Mouse (Mus musculus): Measurements from ENCODE around the gene Adcy7. TPM values are rescaled to one million over a fixed set of nuclear protein-coding genes. Genes with fewer than 3 reads are reported as not detected.

Adcy7 gene
- total RNA-seq, 4 experiments from 2014 or later, result 2.7 to 7.4 (median 4.5) TPM

GRCm38 (mm10) chr8:88330816-88331215 is 58.6 kb downstream of the Adcy7 start:
- DNase-seq (ENCODE audit: low spot score in 2 of 2), result no peak

GRCm38 (mm10) chr8:88334384-88334783 is 62.2 kb downstream of the Adcy7 start:
- DNase-seq (ENCODE audit: low spot score in 2 of 2), result no peak

GRCm38 (mm10) chr8:88334975-88335374 is 62.8 kb downstream of the Adcy7 start:
- no peak for DNase-seq (ENCODE audit: low spot score in 2 of 2)

- no peak for DNase-seq (ENCODE audit: low spot score in 2 of 2)
Measured at GRCm38 (mm10) chr8:88339221-88339620, 67.0 kb downstream of the Adcy7 start.

GRCm38 (mm10) chr8:88339887-88340695 is 67.9 kb downstream of the Adcy7 start:
- DNase-seq (ENCODE audit: low spot score in 2 of 2), result no peak

- DNase-seq (ENCODE audit: low spot score in 2 of 2), result no peak
Measured at GRCm38 (mm10) chr8:88342026-88342425, 69.8 kb downstream of the Adcy7 start.

GRCm38 (mm10) chr8:88349046-88349445 is 76.8 kb downstream of the Adcy7 start:
- DNase-seq (ENCODE audit: low spot score in 2 of 2), result no peak

- no peak for DNase-seq (ENCODE audit: low spot score in 2 of 2)
Measured at GRCm38 (mm10) chr8:88357226-88357933, 85.2 kb downstream of the Adcy7 start.

- DNase-seq (ENCODE audit: low spot score in 2 of 2), result no peak
Measured at GRCm38 (mm10) chr8:88357946-88358345, 85.7 kb downstream of the Adcy7 start.

GRCm38 (mm10) chr8:88359959-88360358 is 87.8 kb downstream of the Adcy7 start:
- DNase-seq (ENCODE audit: low spot score in 2 of 2), result no peak

GRCm38 (mm10) chr8:88361044-88361707 is 89.0 kb downstream of the Adcy7 start:
- peak in 1 of 2 experiments; percentile 10 for DNase-seq (ENCODE audit: low spot score in 2 of 2)

- peak; percentile 36 to 79 for DNase-seq (ENCODE audit: low spot score in 2 of 2)
Measured at GRCm38 (mm10) chr8:88361708-88362428, 89.7 kb downstream of the Adcy7 start, which contains the start of gene Brd7. Brd7 (minus strand) TSS chr8:88362194.

- DNase-seq (ENCODE audit: low spot score in 2 of 2), result no peak
Measured at GRCm38 (mm10) chr8:88362446-88363150, 90.4 kb downstream of the Adcy7 start.

- DNase-seq (ENCODE audit: low spot score in 2 of 2), result no peak
Measured at GRCm38 (mm10) chr8:88369221-88369620, 97.0 kb downstream of the Adcy7 start.

- no peak for DNase-seq (ENCODE audit: low spot score in 2 of 2)
Measured at GRCm38 (mm10) chr8:88369805-88370204, 97.6 kb downstream of the Adcy7 start.

- DNase-seq (ENCODE audit: low spot score in 2 of 2), result no peak
Measured at GRCm38 (mm10) chr8:88371522-88371921, 99.3 kb downstream of the Adcy7 start.

- peak; percentile 12 to 36 for DNase-seq (ENCODE audit: low spot score in 2 of 2)
Measured at GRCm38 (mm10) chr8:88376836-88377582, 104.8 kb downstream of the Adcy7 start.
